Mouse (Mus musculus) layer of hippocampus, adult 8-10 months (tissue): Measurements from ENCODE around the gene Nim1k. TPM values are rescaled to one million over a fixed set of nuclear protein-coding genes. Genes with fewer than 3 reads are reported as not detected.
"Not testable (repeated sequence)": the region's sequence is repeated elsewhere in the genome, so short reads cannot be mapped to it uniquely, and the experiment has no call there.

Source experiments
- DNase-seq, 2 experiments: peaks; one replicate each; pipeline ENCODE4 v3.0.0; 2022; ENCODE audit warnings: low spot score in 2 of 2
- total RNA-seq, 4 experiments: library from RNA; stranded (reverse); gene quantifications; 2 replicates each; pipeline ENCODE4 v1.2.4; 2022

The Nim1k gene
- total RNA-seq, 4 experiments from 2014 or later = 14.4 to 15.1 (median 14.7) TPM

GRCm38 (mm10) chr13:119729406-119729805 is 26.3 kb downstream of the Nim1k start:
- no peak for DNase-seq

DNA sequence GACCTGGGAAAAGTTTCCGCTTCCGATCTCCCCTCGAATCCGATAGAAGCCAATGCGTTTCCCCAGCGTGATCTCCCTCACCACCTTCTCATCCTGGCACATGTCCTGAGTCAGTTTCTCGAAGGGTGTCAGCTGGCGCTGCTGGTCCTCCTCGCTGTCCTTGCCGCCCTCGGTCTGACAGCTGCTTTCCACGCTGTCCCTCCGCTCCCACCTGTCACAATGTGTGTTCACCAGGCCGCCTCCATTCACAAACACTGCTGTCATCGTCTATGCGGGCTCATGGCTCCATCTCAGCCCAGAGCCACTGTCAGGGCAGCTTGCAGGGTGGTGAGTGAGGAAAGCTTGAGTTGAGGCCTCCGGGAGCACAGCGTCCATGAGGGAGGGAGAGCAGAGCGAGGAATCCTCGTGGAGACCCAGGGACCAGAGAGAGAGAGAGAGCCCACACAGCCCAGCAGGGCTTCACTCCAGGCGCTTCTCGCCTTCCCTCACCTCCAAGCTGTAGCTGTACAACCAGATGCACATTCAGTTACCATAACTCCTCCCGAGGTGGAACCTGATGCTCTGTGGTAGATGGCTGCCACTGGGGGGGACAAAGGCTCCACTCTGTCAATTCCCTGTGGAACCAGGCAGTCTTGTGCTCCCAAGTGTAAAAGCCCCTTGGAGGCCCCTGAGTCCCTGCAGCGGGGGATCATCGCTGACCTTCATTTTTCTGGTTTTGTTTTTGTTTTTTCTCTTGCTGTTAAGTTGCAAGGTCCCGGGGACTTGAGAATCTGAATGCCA is 27.9 kb downstream of the Nim1k start:
- DNase-seq = peak in 1 of 2 experiments; percentile 40

GRCm38 (mm10) chr13:119724541-119724940 is 31.1 kb downstream of the Nim1k start:
- no peak for DNase-seq

- DNase-seq = no peak
Observed at GRCm38 (mm10) chr13:119723368-119723767, 32.3 kb downstream of the Nim1k start.

DNA sequence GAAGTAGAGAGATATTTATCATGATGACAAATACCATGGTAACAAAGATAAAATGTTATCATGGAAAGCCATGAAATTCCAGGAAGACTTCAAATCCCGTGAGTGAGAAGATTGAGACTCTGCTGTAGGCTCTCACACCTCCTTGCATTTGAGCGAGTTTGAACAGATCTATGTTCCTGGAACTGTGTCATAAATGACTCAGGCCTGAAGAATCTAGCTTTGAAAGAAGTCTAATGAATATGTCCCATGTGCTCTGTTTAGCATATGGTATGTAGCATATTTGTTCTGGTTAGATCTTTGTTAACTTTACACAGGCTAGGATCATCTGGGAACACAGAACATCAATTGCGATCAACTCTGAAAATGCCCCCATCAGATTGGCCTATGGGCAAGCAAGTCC is 33.2 kb downstream of the Nim1k start:
- DNase-seq = no peak

GRCm38 (mm10) chr13:119716105-119716504 is 39.6 kb downstream of the Nim1k start:
- no peak for DNase-seq

DNA sequence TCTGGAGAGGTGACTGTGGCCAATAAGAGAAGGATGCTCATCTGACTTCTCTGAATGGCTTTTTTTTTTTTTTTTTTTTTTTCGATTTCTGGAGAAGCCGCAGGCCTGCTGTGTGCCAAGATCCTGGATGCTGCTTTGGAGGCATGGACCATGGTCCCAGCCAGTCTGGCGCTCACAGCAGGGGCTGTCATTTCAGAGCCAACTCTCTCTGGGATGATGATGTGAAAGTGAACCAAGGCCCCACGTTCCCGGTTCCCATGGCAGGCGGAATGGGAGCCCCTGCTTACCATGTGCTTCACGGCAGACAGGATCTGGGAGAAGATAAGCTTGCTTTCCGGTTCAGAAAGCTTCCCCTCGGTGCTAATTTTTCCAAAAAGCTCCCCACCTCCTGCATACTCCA is 41.9 kb downstream of the Nim1k start:
- no peak for DNase-seq

GRCm38 (mm10) chr13:119713107-119713787 is 42.4 kb downstream of the Nim1k start:
- DNase-seq = no peak

GRCm38 (mm10) chr13:119712463-119712862 is 43.2 kb downstream of the Nim1k start:
- DNase-seq = no peak

- DNase-seq = no peak
Observed at GRCm38 (mm10) chr13:119710268-119710610, 45.4 kb downstream of the Nim1k start.

DNA sequence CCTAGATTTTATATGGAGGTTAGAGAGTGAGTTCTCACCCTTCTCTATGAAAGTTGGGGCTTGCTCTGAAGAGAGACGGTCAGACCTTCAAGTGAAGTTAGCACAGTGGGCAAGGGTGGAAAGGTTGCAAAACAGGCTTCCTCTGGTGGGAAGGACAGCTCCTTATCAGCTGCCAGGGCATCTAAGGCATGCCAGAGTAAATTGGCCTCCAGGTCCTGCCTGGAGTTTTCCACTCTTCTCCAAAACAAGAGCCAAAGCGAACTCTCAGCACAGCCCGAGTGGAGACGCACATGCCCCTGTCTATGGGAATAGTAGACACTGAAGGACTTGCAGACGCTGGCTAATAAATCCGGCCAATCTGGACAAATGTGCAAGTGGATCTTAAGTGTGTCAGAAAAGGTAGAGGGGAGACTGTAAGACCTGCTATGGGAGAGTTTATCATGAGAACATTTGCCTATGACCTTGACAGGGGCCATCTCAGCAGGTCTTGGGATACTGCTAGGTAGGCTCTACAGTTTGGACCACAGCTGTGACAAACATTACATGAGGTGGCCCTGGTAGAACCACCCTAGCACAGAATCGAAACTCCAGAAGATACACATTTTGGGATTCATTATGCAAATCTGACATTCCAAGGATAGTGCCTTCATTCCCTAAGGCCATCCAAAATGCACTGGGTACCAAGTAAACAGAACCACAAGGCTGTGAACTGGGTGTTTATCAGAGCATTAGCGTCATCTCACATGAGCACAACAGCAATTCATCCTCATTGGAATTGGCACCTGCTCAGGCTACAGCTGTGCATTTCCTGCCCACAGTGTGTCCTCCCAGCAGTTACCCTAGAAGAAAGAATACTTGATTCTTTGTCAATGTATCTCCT is 46.1 kb downstream of the Nim1k start:
- DNase-seq = no peak

DNA sequence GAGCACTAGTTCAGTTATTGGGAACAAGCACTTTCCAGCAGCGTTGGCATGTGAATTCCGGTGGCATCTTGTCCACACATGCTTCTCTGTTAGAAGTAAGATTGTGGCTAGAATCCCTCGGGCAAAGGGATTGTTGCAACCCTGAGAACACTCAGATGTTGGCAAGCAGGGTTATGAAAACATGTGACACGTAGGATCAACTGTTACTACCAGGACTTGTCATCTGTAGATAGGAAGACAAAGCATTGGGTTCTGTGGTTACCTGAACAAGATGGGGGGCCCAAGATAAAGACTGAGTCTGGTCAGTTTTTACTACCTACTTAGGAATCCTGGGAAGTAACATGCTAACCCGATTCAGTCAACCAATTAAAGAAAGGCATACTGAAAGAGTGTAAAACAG is 46.7 kb downstream of the Nim1k start:
- DNase-seq = no peak

- DNase-seq = no peak
Observed at GRCm38 (mm10) chr13:119707906-119708305, 47.8 kb downstream of the Nim1k start.

DNA sequence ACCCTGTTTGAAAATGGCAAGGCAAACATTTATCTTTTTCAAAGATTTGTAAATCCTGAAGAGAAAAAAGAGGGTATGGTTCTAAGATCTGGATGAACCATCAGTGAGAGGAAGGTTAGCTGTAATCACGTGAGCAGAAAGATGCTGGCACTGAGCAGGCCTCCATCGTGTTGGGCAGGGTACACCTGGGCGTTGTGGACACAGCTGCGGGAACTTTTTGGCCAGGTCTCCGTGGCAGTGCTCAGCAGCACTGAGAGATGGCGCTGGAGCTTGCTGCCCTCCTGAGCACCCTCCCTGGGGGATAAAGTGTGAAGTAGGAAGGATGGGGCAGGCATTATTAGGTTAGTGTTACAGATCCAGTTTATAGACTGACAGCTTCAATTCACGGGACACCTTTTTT is 48.7 kb downstream of the Nim1k start:
- no peak for DNase-seq

DNA sequence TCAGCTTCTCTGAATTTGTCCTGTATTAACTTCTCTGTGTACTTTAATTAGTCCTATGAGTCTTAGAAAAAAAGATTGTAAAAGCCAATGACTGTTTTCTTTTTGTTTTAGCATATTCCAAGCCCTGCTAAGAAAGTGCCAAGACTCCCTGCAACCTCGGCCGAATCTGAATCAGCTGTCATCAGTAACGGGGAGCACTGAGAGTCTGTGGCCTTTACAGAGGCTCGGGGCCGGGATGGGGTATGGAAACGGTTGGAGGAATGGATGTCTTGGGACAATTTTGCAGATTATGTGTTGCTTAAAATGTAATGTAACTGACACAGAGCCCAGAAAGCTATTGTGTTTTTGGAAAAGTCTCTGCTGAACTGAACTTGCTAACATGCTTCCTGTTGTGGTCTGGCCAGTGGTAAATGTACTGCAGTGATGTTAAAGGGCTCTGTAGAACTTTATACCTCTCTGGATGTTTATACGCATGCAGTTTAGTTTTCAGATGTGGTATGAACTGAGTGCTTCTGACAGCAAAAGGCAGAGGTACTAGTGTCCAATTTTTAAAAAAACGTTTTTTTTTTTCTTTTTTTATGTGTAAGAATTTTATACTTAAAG is 49.3 kb downstream of the Nim1k start:
- not testable (repeated sequence) for DNase-seq

DNA sequence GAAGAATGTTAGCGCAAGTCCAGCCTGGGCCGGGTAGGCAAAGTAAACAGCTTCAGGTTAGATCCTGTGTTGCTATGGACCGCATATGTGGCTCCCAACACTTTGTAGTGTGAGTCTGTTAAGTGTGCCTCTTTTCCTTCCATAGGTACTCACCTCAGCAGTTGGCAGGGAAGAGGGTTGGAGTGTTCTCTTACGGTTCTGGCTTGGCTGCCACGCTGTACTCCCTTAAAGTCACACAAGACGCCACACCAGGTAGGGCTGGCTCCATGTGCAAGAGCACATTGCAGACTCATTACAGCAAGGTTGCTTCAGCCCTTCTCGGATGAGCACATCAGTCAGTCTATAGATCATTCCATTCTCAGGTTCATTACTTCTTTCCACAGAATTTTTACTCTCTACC is 51.4 kb downstream of the Nim1k start:
- no peak for DNase-seq

- no peak for DNase-seq
Observed at GRCm38 (mm10) chr13:119698436-119698835, 57.2 kb downstream of the Nim1k start.

GRCm38 (mm10) chr13:119696496-119696895 is 59.2 kb downstream of the Nim1k start:
- DNase-seq = no peak

- DNase-seq = no peak
Observed at GRCm38 (mm10) chr13:119695676-119696075, 60.0 kb downstream of the Nim1k start.

DNA sequence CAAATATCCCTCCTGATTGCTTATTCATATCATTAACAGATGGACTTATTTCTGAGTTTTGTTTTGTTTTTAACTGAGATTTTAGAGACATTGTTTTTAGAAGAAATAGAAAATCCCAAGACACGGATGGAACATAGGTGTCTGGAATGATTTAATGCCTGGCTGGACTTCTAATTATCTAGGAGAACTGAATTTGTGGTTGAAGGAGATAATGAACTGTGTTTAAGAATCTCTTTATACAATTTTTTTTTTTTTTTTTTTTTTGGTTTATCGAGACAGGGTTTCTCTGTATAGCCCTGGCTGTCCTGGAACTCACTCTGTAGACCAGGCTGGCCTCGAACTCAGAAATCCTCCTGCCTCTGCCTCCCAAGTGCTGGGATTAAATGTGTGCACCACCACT is 63.7 kb downstream of the Nim1k start:
- DNase-seq = not testable (repeated sequence)

GRCm38 (mm10) chr13:119690876-119691620 is 64.6 kb downstream of the Nim1k start:
- DNase-seq = no peak
